Mouse (Mus musculus) embryo, embryonic 11.5 days (tissue): Measurements from ENCODE around the gene Fgf16.

ENCODE experiments used
- DNase-seq: peaks from one replicate; pipeline ENCODE4 v3.0.0-alpha.2; 2012; ENCODE audit warnings: low read depth, low spot score

Fgf16 gene

DNA sequence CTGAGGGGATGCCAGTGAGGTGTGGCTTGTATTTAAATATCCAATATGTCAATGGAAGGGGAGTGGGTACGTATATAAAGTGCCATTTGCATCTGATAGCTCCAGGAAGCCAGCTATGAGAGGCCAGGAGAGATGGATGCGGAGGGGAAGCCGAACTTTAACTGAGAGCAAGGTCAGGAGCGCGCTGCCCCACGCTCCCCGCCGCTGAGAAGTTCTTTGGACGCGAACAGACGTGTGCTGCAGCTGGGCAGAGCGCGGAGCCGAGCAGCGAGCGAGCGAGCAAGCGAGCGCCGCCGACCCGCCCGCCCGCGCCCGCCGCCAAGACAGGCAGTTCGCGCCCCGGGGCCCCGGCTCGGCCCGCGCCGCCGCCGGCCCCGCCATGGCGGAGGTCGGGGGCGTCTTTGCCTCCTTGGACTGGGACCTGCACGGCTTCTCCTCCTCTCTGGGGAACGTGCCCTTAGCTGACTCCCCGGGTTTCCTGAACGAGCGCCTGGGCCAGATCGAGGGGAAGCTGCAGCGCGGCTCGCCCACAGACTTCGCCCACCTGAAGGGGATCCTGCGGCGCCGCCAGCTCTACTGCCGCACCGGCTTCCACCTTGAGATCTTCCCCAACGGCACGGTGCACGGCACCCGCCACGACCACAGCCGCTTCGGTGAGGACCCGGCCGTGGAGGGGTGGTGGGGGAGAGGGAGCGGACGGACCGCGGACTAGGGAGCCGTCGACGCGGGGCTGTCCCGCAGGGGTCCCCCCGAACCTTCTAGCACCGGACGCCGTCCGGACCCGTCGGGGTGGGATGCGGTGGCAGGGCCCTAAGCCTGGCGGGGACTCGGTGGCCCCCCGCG, at the start of gene Fgf16:
Fgf16 (plus strand) TSS at position 118 of the 843 bp plus-strand sequence.
- no peak for DNase-seq

DNA sequence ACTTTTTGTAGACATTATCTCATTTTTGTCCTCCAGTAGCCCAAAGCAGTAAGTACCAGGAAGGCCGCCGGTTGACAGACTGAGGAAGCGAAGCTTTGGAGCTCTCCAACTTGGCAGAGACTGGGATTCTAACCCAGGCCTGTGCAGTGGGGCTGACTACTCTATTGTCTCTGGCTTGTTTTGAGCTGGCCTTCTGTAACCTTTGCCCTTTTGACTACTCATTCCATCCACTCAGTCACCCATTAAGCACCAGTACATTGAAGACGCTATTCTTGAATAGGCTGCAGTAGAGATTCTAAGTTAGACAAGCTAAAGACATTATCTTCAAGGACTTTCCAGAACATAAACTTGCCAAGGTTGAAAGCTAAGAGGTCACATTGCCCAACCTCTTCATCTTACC, 49.3 kb upstream of the Fgf16 start:
- no peak for DNase-seq

DNA sequence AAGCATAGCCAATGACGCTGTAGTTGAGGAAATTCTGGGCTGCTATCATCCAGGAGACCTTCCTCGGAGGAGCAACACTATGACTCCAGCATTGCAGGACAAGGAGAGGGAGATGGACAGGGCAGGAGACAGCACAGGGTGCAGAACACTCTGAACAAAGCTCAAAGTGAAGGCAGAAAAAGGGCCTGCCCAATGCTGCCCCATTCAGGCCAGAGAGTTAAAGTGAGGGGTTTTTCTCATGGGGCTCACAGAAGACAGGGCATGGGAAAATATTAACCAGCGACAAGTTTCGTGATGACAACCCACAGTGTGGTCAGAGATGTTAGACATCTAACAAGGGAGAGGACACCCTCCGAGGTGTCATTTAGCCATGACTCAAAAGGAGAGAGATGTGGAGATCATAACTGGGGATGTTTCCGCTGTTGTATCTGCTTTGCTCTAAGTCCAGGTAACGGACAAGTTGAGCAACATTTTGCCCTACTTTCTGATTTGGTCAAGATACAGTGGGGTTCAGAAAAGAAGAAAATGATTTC, 48.2 kb upstream of the Fgf16 start:
- DNase-seq: no peak

DNA sequence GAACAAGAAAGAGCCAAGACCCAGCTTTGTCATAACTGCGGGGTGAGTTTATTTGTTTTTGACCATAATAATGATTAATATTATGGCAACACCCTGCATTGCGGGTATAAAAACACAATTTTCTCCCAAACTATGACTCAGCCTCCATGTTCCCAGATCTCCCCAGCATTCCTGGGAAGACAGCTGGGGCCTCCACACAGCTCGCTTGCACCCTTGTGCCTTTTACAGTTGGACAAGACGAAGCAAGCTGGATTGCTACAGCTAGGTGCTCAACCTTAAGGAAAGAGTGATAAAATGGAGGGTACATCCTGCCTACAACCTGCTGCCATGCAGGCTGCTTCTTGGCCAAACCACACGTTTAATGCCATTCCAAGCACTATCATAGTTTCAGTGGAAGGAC, 45.7 kb upstream of the Fgf16 start:
- no peak for DNase-seq

DNA sequence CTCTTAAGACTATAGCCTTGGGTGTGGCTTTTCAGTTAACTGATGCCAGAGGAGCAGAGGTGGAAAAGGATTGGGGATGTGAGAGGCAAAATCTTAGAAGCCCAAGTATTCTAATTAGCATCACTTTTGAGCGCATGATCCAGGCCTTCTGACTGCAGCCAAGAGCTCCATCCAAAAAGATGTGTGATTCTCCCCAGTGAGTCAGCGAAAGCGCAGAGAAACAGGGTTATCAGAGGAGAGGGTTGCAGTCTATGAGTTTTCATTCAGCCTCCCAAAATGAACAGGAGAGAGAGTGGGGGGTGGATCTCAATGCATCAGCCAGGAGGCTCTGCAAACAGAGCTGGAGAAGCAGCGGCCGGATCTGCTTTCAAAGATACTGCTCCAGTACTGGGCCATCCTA, 45.1 kb upstream of the Fgf16 start:
- DNase-seq: no peak

DNA sequence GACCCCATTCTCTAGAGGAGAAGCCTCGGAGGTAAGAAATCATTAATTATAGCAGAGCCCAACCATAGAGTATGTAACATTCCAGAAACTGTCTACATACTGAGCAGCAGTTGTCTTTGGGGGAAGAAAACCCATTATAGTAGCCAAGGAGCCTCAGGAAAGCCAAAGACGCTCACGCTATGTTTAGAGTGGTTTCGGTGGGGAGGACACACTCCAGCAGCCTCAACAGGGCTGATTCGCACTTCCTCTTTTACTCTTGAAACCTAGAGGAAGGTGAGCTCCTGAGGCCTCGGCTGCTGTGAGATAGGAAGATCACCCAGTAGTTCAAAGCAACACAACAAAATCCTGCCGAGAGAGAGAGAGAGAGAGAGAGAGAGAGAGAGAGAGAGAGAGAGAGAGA, 39.9 kb upstream of the Fgf16 start:
- no peak for DNase-seq

DNA sequence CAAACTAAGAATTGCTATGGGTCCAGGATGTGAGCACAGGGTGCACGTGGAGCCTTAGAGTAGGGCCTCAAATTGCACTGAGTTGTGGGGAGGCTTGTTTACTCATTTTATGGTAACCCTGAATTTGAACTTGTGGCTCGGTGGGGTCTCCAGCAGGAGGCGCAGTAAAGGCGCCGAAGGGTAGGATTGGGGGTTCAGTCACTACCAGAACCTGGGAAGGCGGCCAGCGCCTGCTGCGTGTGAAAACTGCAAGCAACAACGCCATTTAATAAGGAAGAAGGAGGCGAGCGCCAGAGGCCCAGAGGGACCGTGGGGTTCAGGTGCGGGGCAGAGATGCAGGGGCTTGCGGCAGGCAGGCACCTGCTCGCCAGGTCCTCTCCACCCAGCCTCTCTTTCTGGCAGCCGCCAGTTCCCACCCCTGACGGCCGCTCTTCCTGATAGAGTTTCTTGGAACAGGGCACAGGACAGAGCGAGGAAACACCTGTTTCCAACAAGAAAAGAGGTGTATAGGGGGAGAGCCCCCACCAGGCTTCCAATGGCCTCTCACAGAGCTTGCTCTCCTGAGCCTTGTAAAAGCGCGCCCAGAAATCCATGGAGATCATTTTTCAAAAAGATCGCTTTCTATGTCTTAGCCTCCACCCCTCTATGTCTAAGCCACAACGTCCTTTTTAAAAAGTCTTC, 1.1 kb upstream of the Fgf16 start:
- DNase-seq: no peak

DNA sequence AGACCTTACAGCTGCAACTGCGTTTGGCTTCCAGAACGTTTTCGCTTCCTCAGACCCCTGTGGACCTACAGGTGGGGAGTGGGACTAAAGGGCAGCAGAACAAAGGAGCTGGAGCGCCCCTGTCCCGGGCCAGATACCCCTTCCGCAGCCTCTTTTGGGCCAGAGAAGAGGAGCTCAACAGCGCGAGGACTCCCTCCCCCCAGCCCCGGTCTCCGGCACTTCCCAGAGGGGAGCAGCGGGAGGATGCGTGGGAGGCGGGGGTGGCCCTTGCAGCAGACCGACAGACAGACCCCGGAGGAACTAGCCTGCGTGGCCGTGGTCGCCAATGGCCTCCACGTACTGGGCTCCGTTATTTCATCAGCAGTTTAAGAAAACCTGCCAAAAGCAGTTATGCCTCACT, 467 bp upstream of the Fgf16 start:
- no peak for DNase-seq

DNA sequence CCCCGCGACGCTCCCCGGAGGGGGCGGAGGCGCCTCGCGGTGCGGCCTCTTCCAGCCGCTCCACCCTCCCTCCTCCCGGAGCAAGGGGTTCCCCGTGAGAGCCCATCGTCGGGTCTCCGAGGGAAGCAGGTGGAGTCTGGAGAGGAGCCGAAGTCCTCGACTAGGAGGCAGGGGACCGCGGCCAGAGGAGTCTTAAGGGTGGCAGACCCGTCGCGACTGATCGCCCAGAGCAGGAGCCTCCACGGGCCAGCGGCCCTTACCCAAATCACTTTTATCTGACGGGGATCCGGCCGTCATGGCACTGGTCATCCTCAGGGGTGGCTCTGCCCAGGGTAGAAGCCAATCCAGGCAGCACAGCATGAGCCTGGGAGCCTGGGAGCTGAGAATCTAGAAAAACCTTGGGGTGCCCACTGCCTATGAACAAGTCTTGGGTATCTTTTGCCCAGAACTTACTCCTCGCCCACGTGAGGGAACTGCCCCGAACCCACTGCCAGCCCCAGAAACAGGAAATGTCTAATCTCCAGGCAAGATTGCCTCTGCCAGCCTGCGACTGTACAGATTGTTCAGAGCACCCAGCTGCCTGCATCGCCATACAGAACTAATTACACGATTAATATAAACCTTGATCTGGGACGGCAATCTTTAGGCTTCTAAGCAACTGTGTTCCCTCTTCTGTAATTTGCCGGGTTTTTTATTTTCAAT, 1.1 kb downstream of the Fgf16 start:
- DNase-seq: no peak

DNA sequence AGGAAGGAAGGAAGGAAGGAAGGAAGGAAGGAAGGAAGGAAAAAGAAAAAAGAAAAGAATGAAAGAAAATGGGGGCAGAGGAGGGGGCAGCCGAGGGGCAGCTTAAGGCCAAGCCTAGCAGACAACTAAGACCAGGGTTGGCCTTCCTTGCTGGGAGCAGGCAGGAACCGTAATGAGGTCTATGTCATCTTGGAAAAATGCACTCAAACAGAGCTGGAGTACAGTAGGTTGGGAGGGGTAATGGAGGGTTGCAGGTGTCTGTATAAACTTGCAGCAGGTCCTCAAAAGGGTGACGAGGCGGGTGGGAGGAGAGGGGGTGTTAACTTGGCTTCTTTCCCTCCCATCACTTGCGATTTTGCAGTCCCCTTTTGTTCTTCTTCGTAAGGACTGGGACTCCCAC, 1.9 kb downstream of the Fgf16 start:
- DNase-seq: no peak

DNA sequence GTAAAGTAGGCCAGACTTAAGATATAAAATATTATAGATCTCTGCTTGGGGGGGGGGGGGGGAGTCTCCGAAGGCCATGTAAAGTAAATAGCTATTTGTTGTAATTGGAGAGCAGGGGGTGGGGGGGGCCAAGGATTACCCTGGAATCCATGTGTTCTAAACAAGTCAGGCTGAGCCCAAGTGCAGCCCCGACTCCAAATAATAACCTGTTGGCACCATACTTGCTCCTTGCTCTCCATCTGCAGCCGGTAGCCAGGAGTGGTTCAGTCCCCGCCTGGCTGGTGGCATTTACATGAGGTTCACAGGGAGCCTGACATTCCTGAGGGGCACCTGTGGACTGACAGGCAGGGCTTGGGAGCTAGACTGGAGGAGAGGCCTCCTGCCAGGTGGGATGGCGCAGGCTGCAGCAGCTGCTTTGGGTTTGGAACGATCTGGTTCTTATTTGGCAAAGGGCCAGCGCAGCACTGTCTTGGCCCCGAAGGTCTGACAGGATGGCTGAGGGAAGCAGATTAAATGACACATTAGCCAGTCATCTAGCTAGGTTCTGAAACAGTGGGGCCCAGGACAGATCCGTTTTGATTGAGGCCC, 3.2 kb downstream of the Fgf16 start:
- no peak for DNase-seq

DNA sequence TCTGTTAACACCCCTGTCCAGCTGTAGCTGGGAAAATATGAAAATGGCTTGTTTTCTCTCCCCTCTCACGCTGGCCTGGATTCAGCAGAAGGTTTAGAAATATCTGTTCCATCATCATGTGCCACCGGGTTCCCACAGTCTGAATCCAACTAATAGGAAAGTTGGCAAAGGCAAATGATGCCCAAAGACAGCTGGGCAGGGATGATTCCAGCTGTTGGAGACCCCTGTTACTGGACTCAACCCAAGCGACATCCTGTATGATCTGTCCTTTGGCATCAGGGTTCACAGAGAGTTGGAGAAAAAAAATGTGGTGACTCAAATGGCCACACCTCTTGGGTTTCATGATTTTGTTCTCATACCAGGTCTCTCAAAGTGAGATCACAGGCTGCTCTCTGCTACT, 3.9 kb downstream of the Fgf16 start:
- no peak for DNase-seq

DNA sequence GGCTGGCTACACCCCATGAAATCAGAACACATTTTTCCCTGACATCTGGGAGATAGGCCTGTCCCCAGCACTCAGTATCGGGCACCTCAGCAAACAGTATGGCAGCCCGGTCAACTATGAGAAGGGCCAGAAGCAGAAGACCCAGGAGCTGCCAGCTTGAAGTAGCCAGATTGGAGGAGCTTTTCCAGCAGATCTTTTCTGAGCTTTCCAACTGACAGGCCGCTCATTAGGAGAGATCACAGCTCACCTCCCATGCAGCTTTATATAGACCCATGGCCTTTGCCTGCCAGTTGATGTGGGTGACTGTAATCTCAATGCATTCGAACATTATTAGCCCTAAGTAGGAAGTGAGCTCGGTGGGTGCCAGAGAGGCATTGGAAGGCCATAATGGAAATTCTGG, 9.2 kb downstream of the Fgf16 start:
- no peak for DNase-seq

DNA sequence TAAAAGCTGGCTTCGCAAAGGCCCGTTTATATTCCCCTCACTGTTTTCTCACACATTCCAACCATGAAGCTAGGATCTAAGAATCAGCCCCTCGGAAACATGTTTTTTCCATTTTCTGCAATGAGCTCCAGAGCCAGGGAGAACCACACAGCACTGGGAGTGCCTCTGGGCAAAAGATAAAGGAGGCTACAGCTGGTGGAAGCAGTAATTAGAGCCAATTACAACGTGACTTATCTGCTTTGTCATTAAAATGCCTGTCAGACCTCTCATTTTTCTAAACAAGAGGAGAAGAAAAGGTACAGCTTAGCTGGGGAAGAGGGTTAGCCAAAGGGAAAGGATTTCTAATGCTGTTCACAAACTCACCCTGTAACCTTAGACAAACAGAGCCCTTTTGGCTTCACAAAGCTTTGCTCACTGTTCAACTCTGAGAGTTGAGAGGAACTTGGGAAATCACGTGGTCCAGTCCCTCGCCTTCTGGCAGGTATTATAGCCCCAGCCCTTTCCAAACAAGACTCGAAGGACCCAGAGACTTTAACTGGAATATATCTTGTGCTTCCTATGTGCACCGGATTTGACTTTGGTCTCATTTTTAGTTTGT, 30.8 kb downstream of the Fgf16 start:
- no peak for DNase-seq

DNA sequence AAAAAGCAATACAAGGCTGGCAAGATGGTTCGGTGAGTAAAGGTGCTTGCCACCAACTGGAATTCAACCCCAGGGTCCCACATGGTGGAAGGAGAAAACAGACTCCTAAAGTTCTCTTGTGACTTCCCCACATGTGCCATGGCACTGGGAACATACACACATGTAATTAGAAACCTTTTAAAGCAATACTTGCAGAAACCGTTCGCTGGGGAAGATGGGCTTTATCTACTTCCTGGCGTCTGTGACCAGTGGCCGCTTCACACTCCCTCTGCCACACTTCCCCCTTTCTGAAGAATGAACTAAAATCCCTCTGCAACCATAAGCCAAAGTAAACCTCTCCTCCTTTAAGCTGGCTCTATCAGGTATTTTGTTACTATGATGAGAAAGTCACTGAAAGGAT, 60.4 kb downstream of the Fgf16 start:
- no peak for DNase-seq
